Mouse (Mus musculus) liver, adult 2 months (tissue): ENCODE data around the gene Hcrtr1.

ENCODE experiments used
- CTCF ChIP-seq: fragments of 200-500 bp; IDR thresholded peaks from 2 replicates; pipeline ENCODE4 v1.5.1; 2011; ENCODE audit warnings: low read depth, low read length, control low read depth
- POLR2A ChIP-seq: fragments of 200-500 bp; IDR thresholded peaks from 2 replicates; pipeline ENCODE4 v1.6.1; 2011; ENCODE audit warnings: low read length, control low read depth; ENCODE audit not compliant: insufficient read depth; ENCODE audit errors: extremely low read depth

DNA sequence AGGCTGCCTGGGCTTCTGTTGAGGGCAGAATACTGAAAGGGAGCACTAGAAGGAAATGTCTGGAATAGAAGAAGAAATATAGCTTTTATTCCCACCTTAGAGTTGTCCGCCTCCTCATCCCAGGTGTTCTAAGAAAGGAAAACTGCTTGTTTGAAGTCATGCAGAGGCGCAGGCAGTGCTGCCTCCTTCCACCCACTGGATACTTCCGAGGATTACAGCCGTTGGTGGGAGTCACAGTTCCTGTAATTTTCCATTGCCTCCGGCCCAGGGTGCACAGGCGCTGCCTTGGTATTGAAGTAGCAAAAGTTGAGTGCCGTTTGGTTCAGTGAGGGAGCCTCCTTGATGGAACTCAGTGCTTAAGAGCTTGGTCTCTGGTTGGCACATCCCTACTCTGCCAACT, 29.1 kb downstream of the Hcrtr1 start:
- TF ChIP-seq CTCF (no peak), POLR2A (no peak)
